ENCODE assay signal across 7 mouse cellular contexts in the genomic region with DNA sequence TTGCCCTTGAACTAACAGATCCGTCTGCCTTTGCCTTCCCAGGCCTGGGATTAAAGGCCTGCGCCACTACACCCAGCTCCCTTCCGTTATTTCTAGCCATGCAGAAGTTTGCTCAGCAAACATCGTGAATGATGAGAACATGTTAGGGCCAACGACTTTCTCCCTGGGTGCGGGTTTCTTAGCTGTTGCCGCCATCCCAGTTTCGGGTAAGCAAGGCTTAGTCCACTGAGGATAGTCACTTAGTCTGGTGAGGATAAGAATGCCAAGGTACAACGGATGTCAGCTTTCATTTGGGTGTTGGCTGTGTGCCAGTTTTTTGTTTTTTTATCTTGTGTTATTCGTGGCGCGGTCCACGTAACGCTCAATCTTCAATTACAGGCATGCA. TPM values are rescaled to one million over a fixed set of nuclear protein-coding genes. Genes with fewer than 3 reads are reported as not detected.
DNase-seq lines count a peak whose midpoint lies in the region; ATAC-seq and TF ChIP-seq lines count a peak whose summit lies in the region.

No protein-coding gene starts in this region.

- intact Hi-C loops in left cerebral cortex, postnatal 36 days (cut with DNase I) = loop anchor here (5.0 kb wide), 1 partner anchor 89 kb away; no protein-coding TSS in a partner anchor

- peak; percentile 45 for ATAC-seq in hindbrain, postnatal 0 days

- peak overlapping the region; percentile 68 for H3K27ac ChIP-seq in hindbrain, postnatal 0 days
- H3K27ac ChIP-seq in midbrain, embryonic 10.5 days (replicated peaks) = peak overlapping the region; percentile 91
- H3K27ac ChIP-seq in spleen, adult 2 months (ENCODE audit: insufficient read depth, low read length) = peak overlapping the region; percentile 23; the same call in 1 of the 2 replicates

- H3K9me3 ChIP-seq in hindbrain, postnatal 0 days (ENCODE audit: low read length) = no peaks in the 10 kb centered on the region
- H3K9me3 ChIP-seq in midbrain, embryonic 10.5 days (replicated peaks) = no peaks in the 10 kb centered on the region

- H3K9ac ChIP-seq in hindbrain, postnatal 0 days (replicated peaks; ENCODE audit: low read length) = peak overlapping the region; percentile 64

- DNase-seq in ZHBTc4 (ENCODE audit: low read depth, low spot score) = peak; percentile 56
- peak; percentile 65 for DNase-seq in cerebellum, adult 9-11 months
- DNase-seq in frontal cortex, postnatal 36 days (ENCODE audit: low spot score in 2 of 2) = peak; percentile 33 to 35
- peak; percentile 24 for DNase-seq in hindbrain, postnatal 0 days (ENCODE audit: low spot score)
- peak; percentile 12 to 24 for DNase-seq in left cerebral cortex, postnatal 36 days (ENCODE audit: low spot score in 2 of 2)
- peak; percentile 32 for DNase-seq in midbrain, embryonic 10.5 days (ENCODE audit: low spot score)
- peak; percentile 3 to 22 for DNase-seq in spleen, adult 2 months (ENCODE audit: low read depth in 1 of 2, low spot score in 2 of 2)

- no peak for TF ChIP-seq CTCF in hindbrain, postnatal 0 days (IDR thresholded peaks at IDR 0.05; ENCODE audit: low read depth)
- no peak for TF ChIP-seq CTCF in spleen, adult 2 months (IDR thresholded peaks at IDR 0.05; ENCODE audit: extremely low read depth, insufficient read depth, insufficient read length, insufficient replicate concordance)

- no peaks in the 10 kb centered on the region for H3K27me3 ChIP-seq in hindbrain, postnatal 0 days (ENCODE audit: insufficient read depth, low read length)
- no peaks in the 10 kb centered on the region for H3K27me3 ChIP-seq in midbrain, embryonic 10.5 days (ENCODE audit: low read depth, poor library complexity, severe bottlenecking)
- H3K27me3 ChIP-seq in spleen, adult 2 months (ENCODE audit: control insufficient read depth, insufficient read depth, low read length) = no peaks in the 10 kb centered on the region

- H3K36me3 ChIP-seq in hindbrain, postnatal 0 days (ENCODE audit: insufficient read depth, low read length) = peaks cover 12% of the 10 kb centered on the region; the same call in 1 of the 2 replicates
- H3K36me3 ChIP-seq in midbrain, embryonic 10.5 days = peaks cover 21% of the 10 kb centered on the region
- peaks cover 14% of the 10 kb centered on the region for H3K36me3 ChIP-seq in spleen, adult 2 months (ENCODE audit: control insufficient read depth, insufficient read depth, low read length)

- H3K4me3 ChIP-seq in hindbrain, postnatal 0 days (ENCODE audit: low read length) = peak overlapping the region; percentile 87
- peak overlapping the region; percentile 84 for H3K4me3 ChIP-seq in midbrain, embryonic 10.5 days
- peak overlapping the region; percentile 51 for H3K4me3 ChIP-seq in spleen, adult 2 months (ENCODE audit: extremely low read depth, insufficient read depth, insufficient read length)

- peak overlapping the region; percentile 56 for H3K4me2 ChIP-seq in hindbrain, postnatal 0 days (ENCODE audit: low read depth, low read length)

- TF ChIP-seq POLR2A in spleen, adult 2 months (IDR thresholded peaks at IDR 0.05; ENCODE audit: low read depth, low read length) = no peak

- WGBS in hindbrain, postnatal 0 days = 39% methylated on average over 14 of the region's 14 CpGs
- 51% methylated on average over 14 of the region's 14 CpGs for WGBS in midbrain, embryonic 10.5 days
- WGBS in spleen, adult 2 months = 47% methylated on average over 14 of the region's 14 CpGs

- 0 out of 2 replicates have a peak, but pooled peaks cover 4% of the 10 kb centered on the region for H3K4me1 ChIP-seq in hindbrain, postnatal 0 days (ENCODE audit: insufficient read depth, low read length)
- peaks cover 16% of the 10 kb centered on the region for H3K4me1 ChIP-seq in midbrain, embryonic 10.5 days
- peaks cover 3% of the 10 kb centered on the region; the same call in 1 of the 2 replicates for H3K4me1 ChIP-seq in spleen, adult 2 months (ENCODE audit: control insufficient read depth, insufficient read depth, insufficient read length)

RNA-seq across cellular contexts. Expression of gene Cir1, which starts 0.6 kb away (rescaled TPM):
- total RNA-seq in hindbrain, postnatal 0 days (2014; rRNA removed) = 2.4 and 3.3 TPM in 2 replicates
- polyA plus RNA-seq in hindbrain, postnatal 0 days (2015; fragmentation: Nextera tagmentation; extraction: Ambion mirVana) = 25.2 and 31.5 TPM in 2 replicates
- total RNA-seq in left cerebral cortex, postnatal 36 days (2021) = 10 to 100 TPM; 24.3 to 28.3 TPM
- 14.0 and 19.0 TPM in 2 replicates for polyA plus RNA-seq in midbrain, embryonic 10.5 days (2016; fragmentation: Nextera tagmentation; extraction: Ambion mirVana)
- 1.3 and 1.5 TPM in 2 replicates for polyA plus RNA-seq in spleen, adult 2 months (2012; rRNA removed)

RNA-seq across cellular contexts. Expression of gene Scrn3, which starts 0.7 kb away (rescaled TPM):
- total RNA-seq in hindbrain, postnatal 0 days (2014; rRNA removed) = 2.9 and 3.1 TPM in 2 replicates
- 6.2 and 7.1 TPM in 2 replicates for polyA plus RNA-seq in hindbrain, postnatal 0 days (2015; fragmentation: Nextera tagmentation; extraction: Ambion mirVana)
- total RNA-seq in left cerebral cortex, postnatal 36 days (2021) = 10 to 100 TPM; 16.3 to 18.4 TPM
- polyA plus RNA-seq in midbrain, embryonic 10.5 days (2016; fragmentation: Nextera tagmentation; extraction: Ambion mirVana) = 12.4 and 12.7 TPM in 2 replicates
- 2.3 and 2.9 TPM in 2 replicates for polyA plus RNA-seq in spleen, adult 2 months (2012; rRNA removed)

RNA-seq across cellular contexts. Expression of gene Sp9, which starts 41.4 kb away (rescaled TPM):
- 1.7 and 3.8 TPM in 2 replicates for total RNA-seq in hindbrain, postnatal 0 days (2014; rRNA removed)
- 0.49 and 0.63 TPM in 2 replicates for polyA plus RNA-seq in hindbrain, postnatal 0 days (2015; fragmentation: Nextera tagmentation; extraction: Ambion mirVana)
- 1 to 10 TPM; 2.8 to 4.6 TPM for total RNA-seq in left cerebral cortex, postnatal 36 days (2021)
- polyA plus RNA-seq in midbrain, embryonic 10.5 days (2016; fragmentation: Nextera tagmentation; extraction: Ambion mirVana) = 1.5 and 1.8 TPM in 2 replicates
- polyA plus RNA-seq in spleen, adult 2 months (2012; rRNA removed) = not detected in 2 replicates

Comparison
In these comparisons a context has a peak if more than half of its experiments do, and no peak if none do; other contexts are left out.
1. Peak in every context shown above with its lines: DNase-seq, ATAC-seq, H3K4me3 ChIP-seq and H3K27ac ChIP-seq.
2. DNase-seq: peak in every context shown above with its lines; median percentile 65 in cerebellum, adult 9-11 months; 56 in ZHBTc4; 34 in frontal cortex, postnatal 36 days; 32 in midbrain, embryonic 10.5 days; 24 in hindbrain, postnatal 0 days; 18 in left cerebral cortex, postnatal 36 days; 12 in spleen, adult 2 months.
3. H3K27ac ChIP-seq: peak in every context shown above with its lines; median percentile 91 in midbrain, embryonic 10.5 days; 68 in hindbrain, postnatal 0 days; 23 in spleen, adult 2 months.